Mouse (Mus musculus) frontal cortex, postnatal 25 days (tissue): Measurements from ENCODE around the gene Gm45837.

ENCODE experiments used
- DNase-seq, 2 experiments: peaks; one replicate each; pipeline ENCODE4 v3.0.0; 2022; ENCODE audit warnings: low spot score in 2 of 2

Gm45837 gene

DNA sequence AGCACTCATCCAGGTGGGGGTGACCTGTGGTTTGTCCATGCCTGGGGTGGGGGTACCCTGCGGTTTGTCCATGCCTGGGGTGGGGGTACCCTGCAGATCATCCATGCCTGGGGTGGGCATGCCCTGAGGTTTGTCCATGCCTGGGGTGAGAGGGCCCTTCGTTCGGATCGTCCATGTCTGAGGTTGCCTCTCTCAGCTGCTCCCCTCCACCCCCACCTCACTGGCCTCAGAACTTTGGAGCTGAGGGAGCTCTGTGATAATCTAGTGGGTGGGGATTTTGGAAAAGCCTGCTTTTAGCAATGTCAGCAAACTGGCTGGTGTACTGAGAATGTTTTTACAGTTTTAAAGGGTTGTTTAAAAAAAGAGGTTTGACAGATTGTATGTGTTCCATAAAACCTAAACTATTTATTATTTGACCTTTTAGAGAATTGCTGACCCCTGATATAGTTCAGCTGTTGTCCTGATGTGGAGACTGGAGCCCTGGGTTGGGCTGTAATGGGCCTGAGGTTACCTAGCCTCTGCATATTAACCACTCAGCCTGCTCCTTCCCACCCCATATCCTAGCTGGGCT lies 18.7 kb upstream of the Gm45837 start:
- DNase-seq, result no peak

DNA sequence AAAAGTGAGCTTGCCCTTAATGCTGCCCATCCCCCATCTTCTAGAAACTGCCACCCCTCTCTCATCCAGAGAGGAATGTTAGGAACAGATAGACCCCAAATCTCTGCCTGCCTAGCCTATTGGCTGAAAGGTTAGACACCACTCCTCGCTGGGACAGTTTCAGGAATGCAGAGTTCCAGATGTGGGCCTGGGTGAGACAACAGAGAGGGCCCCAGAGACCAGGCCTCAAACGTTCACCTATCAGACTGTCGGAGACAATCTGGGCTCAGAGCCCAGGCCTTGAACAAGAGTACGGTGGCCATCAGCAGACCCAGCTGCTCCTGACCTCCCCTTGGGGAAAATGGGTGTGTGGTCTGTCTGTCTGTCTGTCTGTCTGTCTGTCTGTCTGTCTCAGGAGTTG lies 17.7 kb upstream of the Gm45837 start:
- no peak for DNase-seq

DNA sequence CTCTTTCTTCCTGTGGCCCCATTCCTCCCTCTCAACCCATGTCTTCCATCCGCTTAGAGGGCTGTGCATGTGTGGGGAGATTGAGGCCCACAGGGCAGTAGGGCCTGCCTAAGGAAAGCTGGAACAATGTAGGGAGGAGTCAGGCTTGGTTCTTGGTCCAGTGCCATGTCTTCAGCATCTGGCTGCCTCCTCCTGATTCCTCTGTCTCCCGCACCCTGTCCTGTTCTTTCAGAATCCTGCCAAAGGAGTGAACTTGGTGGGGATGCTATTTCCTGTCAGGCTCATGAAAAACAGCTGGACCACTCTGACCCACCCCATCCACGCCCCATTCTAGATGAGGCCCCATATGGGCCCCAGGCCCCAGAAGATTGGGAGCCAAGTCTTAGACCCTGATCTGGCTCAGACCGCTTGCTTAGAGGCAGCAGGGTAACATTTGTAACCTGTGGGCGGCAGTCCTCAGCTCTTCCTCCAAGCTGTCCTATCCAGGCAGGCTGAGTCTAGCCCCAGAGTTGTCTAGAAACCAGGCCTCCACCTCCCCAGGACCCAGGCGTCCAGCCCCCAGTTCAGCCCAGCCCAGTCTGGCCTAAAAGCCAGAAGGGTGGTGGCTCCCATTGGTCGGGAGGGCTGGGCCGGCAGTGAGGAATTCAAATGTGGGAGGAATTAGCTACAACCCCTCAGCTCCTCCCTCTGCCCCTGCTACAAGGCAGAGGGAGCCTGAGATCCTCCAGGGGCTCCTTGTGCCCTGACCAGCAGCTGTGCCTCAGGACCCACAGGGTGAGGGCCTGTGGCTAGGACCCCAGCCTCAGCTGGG lies 16.8 kb upstream of the Gm45837 start:
- DNase-seq, result no peak

DNA sequence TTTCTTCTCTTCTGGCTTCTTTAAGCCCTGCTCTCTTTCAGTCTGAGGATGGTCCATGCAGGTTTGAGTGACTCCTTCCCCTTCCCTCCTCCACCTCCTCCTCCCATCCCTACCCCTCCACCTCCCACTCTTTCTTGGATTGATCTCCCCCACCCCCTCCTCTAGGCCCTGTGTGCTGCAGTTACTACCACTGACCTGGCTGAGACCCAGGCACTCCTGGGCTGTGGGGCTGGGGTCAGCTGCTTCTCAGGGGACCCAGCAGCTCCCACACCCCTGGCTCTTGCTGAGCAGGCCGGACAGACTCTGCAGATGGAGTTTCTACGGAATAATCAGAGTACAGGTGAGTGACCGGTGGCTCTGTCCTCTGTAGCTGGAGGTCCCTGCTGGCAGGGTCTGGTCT lies 16.1 kb upstream of the Gm45837 start:
- DNase-seq, result no peak

DNA sequence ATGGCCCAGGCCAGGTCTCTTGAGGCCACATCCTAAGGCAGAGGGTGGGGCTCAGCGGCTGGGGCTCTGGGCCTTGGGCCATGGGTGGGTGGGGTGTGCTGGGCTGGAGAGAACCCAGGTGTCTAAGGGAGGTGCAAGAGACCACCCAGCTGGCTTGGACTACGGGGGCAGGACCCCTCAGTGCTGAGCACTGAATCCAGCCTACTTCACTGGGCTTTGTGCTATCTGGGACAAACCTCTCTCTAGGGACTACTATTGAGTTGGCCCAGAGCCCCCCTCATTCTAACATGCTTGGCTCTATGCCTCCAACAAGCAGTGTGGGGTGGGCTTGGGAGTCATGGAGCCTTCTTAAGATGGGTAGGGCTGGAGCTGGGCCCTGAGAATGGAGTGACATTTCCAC lies 15.2 kb upstream of the Gm45837 start:
- DNase-seq, result no peak

DNA sequence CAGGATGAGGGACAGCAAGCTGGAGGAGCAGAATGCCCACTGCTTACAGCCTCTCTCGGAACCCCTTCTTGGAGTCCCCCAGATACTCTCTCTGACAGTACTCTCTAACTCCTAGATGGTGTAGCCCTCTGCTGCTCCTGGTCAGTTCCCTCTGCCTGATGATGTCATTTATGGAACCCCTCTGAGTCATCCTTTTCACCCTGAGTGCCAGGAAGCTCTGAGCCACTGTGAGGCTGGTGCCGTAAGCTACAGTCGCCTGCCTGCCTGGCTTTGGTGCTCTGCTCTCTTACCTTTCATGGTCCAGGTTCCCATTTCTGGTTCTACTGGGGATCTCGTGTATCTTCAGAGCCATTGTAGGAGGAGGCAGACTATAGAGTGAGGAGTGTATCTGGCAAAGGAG lies 13.5 kb upstream of the Gm45837 start:
- no peak for DNase-seq

DNA sequence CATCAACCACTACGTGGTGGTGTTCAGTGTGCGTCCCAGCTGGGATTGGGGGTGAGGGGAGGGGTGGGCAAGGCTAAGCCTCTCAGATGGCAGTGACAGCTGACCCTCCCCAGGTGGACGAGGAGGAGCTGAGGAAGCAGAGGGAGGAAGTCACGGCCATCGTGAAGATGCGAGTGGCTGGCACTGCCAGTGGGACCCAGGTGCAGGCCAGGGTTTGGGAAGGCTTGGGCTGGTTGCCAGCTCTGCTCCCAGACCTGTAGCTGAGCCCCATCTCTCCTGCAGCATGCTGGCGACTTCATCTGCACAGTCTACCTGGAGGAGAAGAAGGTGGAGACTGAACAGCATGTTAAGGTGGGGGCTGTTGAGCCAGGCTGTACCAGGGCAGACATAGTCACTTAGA lies 9.2 kb upstream of the Gm45837 start:
- no peak for DNase-seq

DNA sequence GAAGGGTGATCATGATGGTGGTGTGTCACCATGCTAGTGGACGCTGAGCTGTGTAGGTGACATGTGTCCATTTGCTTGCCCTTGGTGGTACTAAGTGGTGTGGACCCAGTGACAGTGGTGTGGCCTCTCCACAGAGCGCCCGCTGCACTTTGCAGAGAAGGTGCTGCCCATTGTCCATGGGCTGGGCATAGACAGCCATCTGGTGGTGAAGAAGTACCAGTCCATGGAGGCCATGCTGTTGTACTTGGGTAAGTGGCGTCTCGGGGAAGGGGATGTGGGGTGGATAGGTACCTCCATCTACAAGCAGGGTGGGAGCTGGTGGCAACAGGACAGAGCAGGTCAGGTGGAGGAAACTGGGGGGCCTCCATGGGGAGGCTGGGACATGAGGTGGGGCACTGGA lies 6.9 kb upstream of the Gm45837 start:
- no peak for DNase-seq

DNA sequence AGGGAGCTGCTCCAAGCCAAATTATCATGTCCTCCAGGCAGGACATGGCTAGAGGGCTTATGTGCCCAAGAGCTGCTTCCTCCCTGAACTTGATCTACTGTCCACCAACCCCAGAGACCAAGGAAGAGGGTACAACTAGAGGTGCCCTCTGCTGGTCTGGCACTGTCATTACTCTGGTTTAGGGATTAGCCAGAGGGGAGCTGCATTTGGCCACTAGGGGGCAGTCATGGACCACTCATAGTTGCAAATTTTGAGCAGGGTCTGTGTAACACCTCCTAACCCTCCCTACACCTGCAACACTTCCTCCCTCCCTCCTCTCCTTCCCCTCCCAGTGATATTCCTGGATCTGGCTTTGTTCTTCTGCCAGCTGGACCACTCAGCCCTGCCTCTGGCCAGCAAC lies 2.1 kb downstream of the Gm45837 start:
- DNase-seq, result peak; percentile 81 to 86

DNA sequence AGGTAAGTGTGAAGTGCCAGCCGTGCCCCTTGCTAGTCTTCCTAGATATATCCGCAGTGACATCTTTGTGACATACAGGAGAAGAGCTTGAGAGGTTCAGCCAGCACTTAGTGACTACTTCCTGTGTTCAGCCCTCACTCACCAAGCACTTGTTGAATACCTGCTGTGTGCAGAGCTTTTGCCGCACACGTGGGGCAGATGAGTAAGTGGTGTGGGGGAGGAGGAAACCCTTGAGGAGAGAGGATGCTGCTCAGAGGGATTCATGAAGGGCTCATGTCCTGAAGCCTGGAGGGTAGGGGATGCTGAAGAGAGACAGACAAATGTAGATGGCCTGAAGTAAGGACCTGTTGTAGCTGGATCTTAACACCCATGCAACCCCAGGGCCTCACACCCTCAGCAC lies 3.5 kb downstream of the Gm45837 start:
- no peak for DNase-seq

DNA sequence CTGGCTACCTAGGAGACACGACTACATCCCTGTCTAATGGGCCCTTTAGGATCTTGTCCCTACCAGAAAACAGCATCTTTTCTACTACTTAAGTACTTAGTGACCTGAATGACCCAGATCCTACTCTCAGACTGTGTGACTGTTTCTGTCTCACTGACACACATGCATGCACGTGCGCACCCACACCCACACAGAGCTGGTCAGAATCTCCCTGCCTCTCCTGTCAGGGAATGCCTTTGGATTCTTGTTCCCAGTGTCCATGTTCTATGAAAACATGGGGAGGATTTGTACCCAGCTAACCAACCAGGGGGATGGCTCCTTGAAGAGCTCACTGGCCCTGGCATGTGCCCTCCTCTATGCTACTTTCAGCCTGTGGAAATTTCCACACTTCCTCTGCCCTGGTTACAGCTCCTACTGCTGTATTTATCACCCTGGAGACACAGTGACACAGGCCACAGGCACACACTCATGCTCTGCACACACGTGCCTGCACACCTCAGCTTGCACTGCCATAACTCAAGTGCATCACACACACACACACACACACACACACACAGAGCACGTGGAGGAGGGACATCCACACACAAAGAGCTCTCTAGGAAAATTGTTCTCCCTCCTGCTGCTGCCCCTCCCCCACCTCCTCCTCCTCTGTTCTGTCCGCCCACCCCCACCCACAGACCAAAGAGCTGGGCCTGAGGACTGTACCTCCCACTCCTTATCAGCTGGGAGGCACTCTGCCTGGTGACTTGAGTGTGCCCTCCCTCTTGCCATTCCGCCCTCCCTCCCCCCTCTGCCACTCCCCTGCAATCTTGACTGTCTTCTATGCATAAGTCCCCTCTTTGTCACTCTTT lies 4.2 kb downstream of the Gm45837 start:
- DNase-seq, result no peak

DNA sequence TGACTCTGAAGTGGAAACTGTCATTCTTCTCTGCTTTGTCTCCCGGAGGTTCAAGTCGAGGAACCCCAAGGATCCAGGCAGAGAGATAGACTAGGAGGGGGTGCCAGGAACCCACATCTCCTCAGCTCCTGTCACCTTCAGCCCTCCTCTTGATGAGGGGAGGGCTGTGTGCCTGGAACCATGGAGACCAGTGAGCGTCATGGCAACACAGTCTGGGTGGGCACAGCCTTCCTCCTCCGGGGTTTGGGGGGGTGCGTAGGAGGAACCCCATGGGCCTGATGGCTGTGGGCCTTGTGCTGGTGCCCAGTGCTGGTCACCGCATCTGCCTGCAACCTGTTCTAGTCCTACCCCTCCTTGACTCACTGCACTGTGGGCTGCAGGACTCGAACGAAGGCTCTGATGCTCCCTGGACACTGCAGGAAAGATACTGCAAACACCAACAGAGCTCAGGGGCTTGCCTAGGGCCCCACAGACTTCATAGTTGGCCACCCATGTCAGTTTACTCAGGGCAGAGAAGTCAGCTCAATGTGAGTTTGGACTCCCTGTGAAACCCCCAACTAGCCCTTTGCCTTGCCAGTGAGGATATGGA lies 4.9 kb downstream of the Gm45837 start:
- no peak for DNase-seq

DNA sequence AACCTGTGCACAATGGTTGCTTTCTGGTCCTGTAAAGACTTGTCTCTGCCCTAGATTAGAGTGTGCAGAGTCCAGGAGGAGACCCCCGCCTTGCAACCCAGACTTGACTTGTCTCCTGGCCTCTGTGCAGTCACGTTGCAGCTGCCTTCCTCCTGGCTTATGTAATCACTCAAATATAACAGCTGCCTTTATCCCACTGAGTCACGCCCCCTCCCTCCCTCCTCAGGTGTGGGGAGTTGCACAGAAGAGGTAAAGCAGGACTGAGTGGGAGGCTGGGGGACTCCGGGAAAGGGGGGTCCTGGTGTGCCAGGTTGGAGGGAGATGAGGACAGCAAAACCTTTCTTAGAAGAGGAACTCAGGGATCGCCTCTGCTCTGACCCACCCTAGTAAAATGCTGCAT lies 5.7 kb downstream of the Gm45837 start:
- no peak for DNase-seq

DNA sequence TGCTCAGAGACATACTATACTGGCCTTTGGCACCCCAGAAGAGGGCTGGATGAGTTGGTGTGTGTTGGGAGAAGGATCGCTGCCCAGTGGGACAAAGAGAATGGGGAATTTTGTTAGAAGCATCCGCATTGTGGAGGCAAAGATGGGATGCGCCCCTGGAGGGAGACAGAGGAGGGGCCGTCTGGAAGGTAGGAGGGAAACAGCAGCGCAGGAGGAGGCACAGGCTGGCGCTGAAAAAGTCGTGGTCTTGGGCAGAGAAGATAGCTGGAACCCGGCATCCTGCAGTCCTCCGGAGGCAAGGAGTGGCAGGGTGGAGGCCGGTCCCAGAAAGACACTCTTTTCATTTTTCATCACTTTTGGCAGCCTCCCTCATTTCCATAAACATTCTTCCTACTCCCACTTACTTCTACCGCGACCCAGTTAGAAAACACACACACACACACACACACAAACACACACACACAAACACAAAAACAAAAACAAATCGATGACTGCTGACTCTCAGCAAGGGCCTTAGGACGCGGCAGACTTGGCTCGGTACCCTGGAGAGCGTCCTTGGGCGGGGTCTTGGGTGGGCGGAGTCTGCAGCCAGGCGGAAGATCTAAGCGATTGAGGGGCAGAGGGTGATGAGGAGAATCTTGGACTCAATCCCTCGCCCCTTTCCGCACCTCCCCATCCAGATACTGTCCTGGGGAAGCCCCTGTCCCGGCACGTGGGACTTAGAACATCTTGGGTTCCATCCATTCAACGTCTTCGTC lies 8.5 kb downstream of the Gm45837 start:
- DNase-seq, result no peak

DNA sequence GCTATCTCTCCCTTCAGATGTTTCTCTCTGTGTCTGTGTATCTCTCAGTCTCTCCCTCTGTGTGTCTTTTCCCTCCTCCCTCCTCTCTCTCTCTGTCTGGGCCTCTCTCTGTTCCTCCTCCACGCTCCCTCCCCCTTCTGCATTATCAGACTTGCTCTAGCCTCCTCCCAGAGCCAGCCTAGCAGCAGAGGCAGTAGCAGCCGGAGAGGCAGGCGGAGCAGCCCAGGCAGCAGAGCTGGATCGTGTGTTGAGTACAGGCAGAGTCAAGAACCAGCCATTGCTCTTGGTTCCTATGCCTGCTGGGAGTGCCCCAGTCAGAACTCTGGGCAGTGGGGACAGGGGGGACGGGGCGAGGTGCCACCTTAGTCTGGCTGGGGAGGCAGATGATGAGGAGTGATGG lies 10.8 kb downstream of the Gm45837 start, which contains the start of gene Pde2a:
TSS of gene Pde2a (plus strand) at position 163 of the 400 bp plus-strand sequence.
- peak; percentile 54 to 72 for DNase-seq

DNA sequence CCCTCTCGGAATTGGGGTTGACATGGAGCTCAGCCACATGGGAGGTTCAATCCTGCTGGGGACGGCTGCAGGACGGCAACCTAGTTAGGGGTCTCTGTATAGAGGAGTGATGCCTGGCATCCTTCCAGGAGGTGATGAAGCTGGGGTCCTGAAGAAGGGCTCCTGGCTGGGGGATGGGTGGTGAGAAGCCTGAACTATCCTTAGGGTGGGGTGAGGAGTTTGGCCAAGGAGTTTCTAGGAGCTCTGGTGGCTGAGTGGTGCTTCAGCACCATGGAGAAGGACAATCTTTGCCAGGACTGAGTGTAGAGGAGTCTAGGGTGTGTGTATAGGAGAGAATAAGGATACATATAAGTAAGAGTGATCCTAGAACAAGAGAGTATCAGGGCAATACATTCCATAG lies 11.4 kb downstream of the Gm45837 start:
- DNase-seq, result no peak

DNA sequence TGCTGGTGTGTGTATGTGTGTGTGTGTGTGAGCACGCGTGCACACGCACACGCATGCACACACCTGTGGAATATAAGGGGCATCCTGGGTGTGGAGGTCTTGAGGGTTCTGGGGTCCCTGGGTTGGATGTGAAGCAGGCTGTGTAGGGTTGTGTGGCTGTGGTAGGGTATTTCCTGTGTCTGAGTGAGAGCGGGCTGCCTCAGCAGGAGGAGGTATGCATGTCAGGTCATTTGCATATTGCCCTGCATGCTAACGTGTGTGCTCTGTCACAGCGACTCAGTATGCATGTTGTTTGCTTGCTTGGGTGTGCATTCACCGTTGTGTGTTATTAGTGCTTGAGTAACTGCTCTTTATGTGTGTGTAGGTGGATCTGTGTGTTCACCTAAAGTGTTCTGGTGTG lies 12.0 kb downstream of the Gm45837 start:
- no peak for DNase-seq

DNA sequence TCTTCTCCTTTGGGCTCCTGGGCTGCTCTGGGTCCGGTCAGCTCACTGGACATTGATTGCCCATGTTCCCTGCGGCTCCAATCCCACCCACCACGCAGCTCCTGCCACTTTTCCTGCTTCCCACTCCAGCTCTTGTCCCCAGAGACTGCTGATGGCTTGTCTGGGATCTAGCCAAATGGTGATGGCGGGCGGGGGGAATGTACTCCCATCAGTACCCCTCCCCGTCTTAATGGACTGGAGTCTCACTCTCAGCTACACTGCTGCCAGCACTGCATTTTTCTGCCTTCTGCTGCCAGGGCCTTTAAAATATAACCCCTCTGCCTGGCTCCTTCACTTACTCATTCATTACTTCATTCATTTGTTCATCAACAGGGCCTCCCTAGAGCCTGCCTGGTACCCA lies 13.3 kb downstream of the Gm45837 start:
- DNase-seq, result no peak

DNA sequence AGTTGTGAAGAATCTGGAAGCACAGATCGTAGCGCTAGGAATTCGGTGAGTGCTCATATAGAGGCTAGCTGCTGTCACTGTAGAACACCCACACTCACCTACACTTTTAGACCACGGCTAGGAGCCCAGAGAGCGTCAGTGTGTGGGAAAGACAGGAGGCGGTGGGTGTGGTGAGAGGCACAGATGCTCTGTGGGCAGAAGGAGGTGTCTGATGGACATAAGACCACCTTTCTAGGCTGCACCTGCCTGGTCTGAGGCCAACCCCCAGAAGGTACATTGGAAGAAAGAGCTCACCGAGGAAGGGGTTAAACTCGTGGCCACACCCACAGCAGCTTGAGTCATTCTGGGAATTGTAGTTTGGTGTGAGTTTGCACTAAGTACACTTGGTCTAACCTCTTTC lies 16.0 kb downstream of the Gm45837 start:
- no peak for DNase-seq

DNA sequence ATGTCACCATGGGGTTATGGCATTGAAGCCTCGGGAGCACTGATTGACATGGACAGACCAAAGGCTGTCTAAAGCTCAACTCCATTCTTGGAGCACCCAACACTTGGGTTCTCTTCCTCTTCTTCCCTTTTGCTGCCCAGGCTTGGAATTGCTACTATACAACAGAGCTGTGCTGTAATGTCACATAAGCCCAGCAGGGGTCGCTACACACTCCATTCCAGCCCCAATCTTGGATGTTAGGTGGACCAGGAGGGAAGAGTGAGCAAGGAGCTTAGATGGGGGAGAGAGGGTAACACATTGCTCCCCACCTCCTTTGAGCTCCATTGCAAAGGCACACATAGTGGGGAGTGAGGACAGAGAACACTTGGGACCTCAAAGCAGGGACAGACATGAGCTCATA lies 17.1 kb downstream of the Gm45837 start:
- DNase-seq, result peak in 1 of 2 experiments; percentile 52

DNA sequence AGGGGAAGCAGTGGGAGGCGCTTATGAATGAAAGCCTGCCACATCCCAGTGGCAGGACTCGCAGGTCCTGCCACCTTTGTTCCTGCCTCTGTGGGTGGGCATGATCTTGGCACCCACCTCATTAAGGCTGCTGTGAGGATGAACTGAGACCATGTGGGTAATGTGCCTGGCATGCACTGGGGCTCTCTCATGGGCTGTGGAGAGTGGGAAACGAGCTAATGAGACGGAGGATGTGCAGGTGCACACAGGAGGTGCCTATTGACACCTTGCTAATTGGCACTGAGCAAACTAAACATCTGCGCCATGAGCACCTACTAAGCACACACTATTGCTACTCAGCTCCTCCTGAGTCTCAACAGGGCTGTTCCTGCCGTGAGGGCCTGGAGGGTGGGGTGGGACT lies 24.4 kb downstream of the Gm45837 start:
- DNase-seq, result no peak

DNA sequence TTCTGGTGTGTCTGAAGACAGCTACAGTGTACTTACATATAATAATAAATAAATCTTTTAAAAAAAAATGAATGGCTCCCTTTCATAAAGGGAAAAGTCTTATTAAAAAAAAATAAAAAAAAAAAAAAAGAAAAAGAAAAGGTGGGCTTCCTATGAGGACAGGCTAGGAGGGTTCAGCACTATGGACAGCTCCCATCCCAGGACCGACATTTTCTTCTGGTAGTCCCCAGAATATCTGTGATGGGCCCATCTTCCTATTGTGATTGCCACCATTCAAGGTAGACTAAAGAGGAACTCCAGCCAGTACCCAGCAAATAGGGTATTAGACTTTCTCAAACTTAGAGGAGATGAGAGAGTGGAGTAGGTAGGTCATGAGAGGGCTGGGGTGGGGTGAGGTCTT lies 27.2 kb downstream of the Gm45837 start:
- no peak for DNase-seq
